Mouse (Mus musculus) kidney, postnatal 4 days (tissue): ENCODE results near the gene Ankrd36.
"Not testable (repeated sequence)": the region's sequence is repeated elsewhere in the genome, so short reads cannot be mapped to it uniquely, and the experiment has no call there.

Experiments
- DNase-seq, 2 experiments: peaks; one replicate each; pipeline ENCODE4 v3.0.0; 2021; ENCODE audit warnings: mixed read lengths in 2 of 2

Ankrd36 gene

DNA sequence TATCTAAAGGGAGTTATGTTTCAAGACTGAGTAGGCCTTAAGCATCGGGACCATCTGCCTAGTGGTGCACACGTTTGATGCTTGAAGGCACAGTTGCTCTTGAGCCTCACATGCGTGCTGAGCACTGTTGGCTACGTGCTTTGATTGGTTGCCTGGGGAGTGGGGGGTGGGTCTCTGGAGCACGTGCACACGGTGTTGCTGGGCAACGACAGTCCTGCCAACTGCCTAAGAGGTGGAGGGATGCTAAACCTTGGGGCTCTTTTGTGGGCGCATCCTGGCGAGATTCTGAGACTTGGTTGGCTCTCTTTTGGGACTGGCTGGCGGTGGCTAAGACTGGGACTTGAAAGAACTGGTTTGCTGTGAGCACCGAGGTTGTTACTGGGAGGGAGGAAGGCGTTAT, at the start of gene Ankrd36:
TSS of gene Ankrd36 (plus strand) at position 211 of the 400 bp plus-strand sequence.
- no peak for DNase-seq

GRCm38 (mm10) chr11:5520412-5521265, 48.8 kb upstream of the Ankrd36 start, which contains the start of gene Xbp1:
Gene Xbp1 (plus strand): TSS chr11:5520659.
- DNase-seq: peak; percentile 98 to 99

DNA sequence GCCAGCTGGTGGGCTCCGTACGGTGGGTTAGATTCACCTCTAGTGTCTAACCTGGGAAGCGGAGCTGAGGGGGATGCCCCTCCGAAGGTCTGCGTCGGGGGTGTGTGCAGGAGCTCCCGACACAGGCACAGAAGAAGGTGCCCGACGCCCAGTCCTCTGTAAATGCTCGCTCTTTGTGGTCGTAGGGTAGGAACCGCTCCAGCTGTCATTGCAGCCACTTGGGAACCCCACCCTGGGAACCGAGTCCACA, 48.3 kb upstream of the Ankrd36 start:
- no peak for DNase-seq

- DNase-seq: peak; percentile 69 to 86
Measured at GRCm38 (mm10) chr11:5521516-5522291, 47.8 kb upstream of the Ankrd36 start.

GRCm38 (mm10) chr11:5522798-5523415, 46.6 kb upstream of the Ankrd36 start:
- DNase-seq: peak; percentile 50 to 57

DNA sequence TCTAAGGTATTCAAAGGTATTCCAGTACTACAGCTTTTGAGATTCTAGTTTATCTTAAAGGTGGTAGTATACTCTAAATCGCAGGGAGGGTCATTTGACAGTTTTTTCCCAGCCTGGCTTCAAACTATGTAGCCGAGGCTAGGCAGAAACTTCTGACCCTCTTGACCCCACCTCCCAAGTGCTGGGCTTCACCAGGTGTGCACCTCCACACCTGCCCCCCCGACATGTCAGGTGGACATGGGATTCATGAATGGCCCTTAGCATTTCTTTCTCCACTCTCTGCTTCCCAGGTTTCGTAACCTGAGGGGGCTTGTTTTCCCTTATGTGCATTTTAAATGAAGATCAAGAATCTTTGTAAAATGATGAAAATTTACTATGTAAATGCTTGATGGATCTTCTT, 44.1 kb upstream of the Ankrd36 start:
- no peak for DNase-seq

GRCm38 (mm10) chr11:5526573-5527439, 42.7 kb upstream of the Ankrd36 start:
- DNase-seq: no peak

GRCm38 (mm10) chr11:5527865-5528523, 41.5 kb upstream of the Ankrd36 start:
- DNase-seq: no peak

- DNase-seq: peak; percentile 34 to 50
Measured at GRCm38 (mm10) chr11:5528841-5529240, 40.6 kb upstream of the Ankrd36 start.

DNA sequence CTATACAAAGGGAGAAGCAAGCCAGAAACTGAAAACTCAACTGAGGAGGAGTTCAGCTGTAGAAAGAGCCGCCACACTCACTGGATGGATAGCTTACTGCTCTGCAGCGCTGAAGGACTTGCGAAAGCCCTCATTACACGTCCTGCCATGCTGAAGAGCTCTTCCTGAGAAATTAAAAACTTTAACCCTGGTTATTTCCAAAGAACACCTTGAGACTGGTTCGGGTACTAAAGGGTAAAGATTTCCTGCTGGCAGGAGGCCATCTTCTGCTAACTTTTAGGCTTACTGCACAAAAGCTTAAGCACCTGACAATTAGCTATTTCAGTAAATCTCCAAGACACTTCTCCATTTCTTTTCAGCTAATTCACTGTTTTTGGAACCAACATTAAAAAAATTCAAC, 39.3 kb upstream of the Ankrd36 start:
- DNase-seq: no peak

- peak in 1 of 2 experiments; percentile 32 for DNase-seq
Measured at GRCm38 (mm10) chr11:5530717-5531116, 38.8 kb upstream of the Ankrd36 start.

- peak in 1 of 2 experiments; percentile 60 for DNase-seq
Measured at GRCm38 (mm10) chr11:5533108-5533507, 36.4 kb upstream of the Ankrd36 start.

- DNase-seq: not testable (repeated sequence)
Measured at GRCm38 (mm10) chr11:5537454-5537853, 32.0 kb upstream of the Ankrd36 start.

GRCm38 (mm10) chr11:5540331-5540730, 29.2 kb upstream of the Ankrd36 start:
- DNase-seq: no peak

- DNase-seq: no peak
Measured at GRCm38 (mm10) chr11:5541230-5541798, 28.2 kb upstream of the Ankrd36 start.

GRCm38 (mm10) chr11:5541799-5542481, 27.5 kb upstream of the Ankrd36 start, which contains the start of gene Ccdc117:
Gene Ccdc117 (minus strand): TSS chr11:5542187.
- peak; percentile 92 to 95 for DNase-seq

DNA sequence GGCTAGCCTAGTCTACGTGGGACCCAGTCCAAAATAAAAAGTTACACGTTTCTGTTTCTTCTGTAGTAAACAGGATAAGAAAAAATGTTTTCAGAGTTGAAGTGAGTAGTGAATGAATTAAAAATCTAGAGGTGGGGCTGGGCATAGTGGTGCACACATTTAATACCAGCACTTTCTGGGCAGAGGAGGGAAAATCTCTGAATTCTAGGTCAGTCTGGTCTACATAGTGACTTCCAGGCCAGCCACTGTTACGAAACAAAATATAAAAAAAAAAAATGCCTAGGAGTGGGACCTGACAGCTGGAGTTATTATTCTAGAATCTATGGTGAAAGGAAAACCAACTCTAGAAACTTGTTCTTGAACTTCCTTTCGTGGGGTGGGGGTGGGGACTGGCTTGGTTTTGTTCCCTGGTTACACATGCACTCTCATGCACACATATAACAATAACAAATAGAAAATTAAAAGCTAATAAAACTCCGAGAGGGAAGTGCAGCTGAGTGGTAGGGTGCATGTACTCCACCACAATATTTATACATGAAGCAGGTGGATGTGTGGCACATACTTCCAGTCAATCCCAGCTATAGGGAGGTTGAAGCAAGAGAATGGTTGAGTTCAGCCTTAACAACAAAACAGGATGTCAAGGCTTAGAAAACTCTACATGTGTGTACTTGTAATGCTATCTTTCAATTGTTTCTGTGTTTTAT, 26.9 kb upstream of the Ankrd36 start:
- no peak for DNase-seq

GRCm38 (mm10) chr11:5543281-5543680, 26.2 kb upstream of the Ankrd36 start:
- no peak for DNase-seq

DNA sequence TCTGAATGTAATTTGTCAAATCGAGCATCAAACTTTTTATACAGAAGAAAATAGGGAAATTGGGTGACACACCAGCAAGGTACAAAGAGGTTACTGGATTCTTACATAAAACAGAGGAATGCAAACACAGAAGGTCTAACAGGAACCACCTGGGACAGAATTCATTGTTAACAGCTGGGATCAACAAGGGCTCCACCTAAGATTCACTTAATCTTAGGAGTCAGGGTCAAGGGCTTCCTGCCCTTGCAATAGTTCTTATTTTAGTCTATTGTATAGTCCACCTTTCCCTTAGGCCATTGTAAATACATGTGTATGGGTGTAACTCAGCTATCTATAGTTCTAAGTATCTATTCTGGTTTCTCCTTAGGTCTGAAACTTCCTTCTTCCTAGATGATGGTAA, 24.8 kb upstream of the Ankrd36 start:
- not testable (repeated sequence) for DNase-seq

- DNase-seq: no peak
Measured at GRCm38 (mm10) chr11:5545457-5545856, 24.0 kb upstream of the Ankrd36 start.
